Mouse (Mus musculus): Measurements from ENCODE around the gene Tepp. TPM values are rescaled to one million over a fixed set of nuclear protein-coding genes. Genes with fewer than 3 reads are reported as not detected.

Gene Tepp
- 4.0 TPM for polyA plus RNA-seq (2014; fragmentation: Illumina TruSeq; extraction: RNeasy Lipid Tissue Mini Kit (QIAGEN cat#74804); ENCODE audit: insufficient read depth, low read depth, low replicate concordance)

DNA sequence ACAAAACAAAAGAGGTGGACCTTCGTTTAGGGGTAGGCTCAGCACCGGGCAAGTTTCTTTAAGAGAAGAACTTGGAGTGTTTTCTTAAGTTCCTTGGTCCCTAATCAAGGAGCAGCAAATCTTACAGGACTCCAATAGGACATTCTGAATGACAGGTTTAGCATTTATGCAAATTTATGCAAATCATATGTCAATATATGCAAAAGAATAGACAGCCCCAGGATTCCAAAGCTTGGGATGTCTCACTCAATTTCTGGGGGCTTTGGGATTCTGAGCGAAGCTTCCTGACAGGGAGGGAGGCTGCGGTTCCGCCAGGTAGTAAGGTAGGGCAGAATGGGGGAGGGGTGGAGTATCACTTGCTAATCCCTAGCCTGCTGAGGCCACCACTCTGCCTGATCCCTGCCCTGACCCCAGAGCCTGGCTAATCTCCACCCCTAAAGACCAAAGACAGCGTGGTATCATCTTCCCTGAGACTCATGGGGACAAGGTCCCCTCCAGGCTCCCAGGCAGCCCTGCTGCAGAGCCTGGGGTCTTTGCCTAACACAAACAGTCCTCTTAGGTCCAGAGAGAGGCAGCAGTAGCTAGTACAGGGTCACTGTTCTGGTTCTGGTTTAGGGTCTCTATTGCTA, at the start of gene Tepp:
Gene Tepp (plus strand): TSS at position 225 of the 629 bp plus-strand sequence.

DNA sequence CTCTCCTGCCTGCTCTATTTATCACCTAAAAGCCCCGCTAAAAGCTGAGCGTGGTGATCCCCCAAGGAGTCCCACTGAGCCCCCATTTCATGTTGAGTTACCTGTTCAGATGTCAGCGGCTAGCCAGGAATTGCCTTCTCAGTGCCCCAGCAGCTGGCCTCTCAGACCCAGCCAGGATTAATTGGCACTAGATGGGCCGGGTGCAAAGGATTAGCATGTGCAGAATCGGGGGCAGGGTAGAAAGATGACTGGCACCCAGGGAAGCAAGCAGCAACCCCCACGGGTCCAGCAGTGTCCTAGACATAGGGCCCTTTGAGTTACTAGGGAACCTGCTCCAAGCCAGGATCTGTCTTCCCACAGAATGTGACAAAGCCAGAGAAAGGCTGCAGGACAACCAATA, 3.9 kb upstream of the Tepp start, which contains the start of gene Cngb1:
Gene Cngb1 (minus strand): TSS at position 155 of the 400 bp plus-strand sequence.

DNA sequence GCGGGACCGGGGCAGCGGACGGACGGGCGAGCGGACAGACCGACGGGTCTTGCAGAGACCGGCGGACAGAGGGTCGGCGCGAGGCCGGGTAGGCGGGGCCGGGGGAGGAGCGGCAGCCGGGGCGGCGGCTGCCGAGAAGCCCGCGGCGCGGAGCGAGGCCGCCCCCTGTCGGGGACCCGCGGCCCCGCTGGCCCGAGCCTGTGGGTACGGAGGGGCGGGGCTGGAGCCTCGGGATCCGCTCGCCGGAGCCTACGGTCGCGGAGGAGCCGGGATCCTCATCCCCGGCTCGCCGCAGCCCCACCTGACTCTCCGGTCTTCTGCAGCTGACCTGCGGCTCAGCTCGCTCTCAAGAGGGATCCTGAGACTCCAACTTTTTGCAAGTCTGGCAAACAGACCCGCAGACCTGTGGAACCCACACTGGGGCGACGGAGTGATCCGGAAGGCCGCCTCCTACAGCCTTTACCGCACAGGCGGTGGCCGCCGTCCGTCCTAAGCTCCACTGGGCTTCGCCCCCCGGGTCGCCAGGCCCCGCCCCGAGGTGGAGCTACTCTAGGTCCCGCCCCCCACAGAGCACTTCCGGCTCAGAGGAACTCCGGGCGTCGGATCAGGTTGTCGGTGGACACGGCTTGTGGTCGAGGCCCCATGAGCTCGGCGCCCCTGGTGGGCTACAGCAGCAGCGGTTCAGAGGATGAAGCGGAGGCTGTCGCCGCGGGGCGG, 21.5 kb downstream of the Tepp start, which contains the start of the genes Zfp319 and Usb1:
Gene Zfp319 (minus strand): TSS at position 231 of the 717 bp plus-strand sequence.
Gene Usb1 (plus strand): TSS at position 565 of the 717 bp plus-strand sequence.

DNA sequence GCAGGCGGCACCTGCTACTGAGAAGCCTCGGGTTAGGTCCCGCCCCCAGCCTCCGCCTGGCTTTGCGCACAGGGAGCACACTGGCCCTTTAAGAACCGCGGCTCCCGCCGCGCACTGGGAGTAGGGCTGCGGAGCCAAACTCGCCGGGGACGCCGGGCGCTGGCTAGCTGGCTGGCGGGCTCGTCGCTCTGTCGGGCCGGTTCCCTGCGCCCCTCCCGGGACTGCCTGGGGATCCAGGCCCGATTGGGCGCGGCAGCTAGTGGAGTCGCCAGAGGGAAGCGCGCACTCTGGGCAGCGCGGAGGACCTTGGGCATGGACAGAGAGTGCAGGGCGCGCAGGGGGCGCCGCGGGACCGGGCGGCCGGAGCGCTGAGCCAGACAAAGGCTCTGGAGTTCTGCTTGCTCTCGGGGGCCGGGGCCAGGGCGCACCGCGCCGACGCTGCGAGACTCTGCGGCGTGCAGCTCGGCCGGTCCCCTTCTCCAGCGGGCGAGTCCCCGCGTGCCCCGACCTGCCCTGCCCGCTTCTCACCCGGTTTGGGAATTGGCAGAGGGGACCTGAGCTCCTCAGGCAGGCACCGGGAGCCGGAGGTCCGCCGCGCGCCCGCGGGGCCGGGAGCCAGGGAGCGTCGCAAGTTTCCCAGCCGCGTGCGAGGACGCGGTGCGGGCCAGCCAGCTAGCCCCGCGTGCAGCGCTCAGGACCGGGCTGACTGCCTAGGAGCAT, 41.9 kb downstream of the Tepp start, which contains the start of gene Mmp15:
Gene Mmp15 (plus strand): TSS at position 118 of the 720 bp plus-strand sequence.

Other genes starting within 250 kb of the Tepp start
- gene Katnb1, start 229.4 kb upstream of the Tepp start, polyA plus RNA-seq (2014; fragmentation: Illumina TruSeq; extraction: RNeasy Lipid Tissue Mini Kit (QIAGEN cat#74804); ENCODE audit: insufficient read depth, low read depth, low replicate concordance), result 5.5 TPM
- 36.8 TPM for gene Kifc3, start 107.8 kb upstream of the Tepp start, polyA plus RNA-seq (2014; fragmentation: Illumina TruSeq; extraction: RNeasy Lipid Tissue Mini Kit (QIAGEN cat#74804); ENCODE audit: insufficient read depth, low read depth, low replicate concordance)
- 3.0 TPM for gene Cngb1, start 4.0 kb upstream of the Tepp start, polyA plus RNA-seq (2014; fragmentation: Illumina TruSeq; extraction: RNeasy Lipid Tissue Mini Kit (QIAGEN cat#74804); ENCODE audit: insufficient read depth, low read depth, low replicate concordance)
- 6.3 TPM for gene Zfp319, start 21.4 kb downstream of the Tepp start, polyA plus RNA-seq (2014; fragmentation: Illumina TruSeq; extraction: RNeasy Lipid Tissue Mini Kit (QIAGEN cat#74804); ENCODE audit: insufficient read depth, low read depth, low replicate concordance)
- 15.0 TPM for gene Usb1, start 21.7 kb downstream of the Tepp start, polyA plus RNA-seq (2014; fragmentation: Illumina TruSeq; extraction: RNeasy Lipid Tissue Mini Kit (QIAGEN cat#74804); ENCODE audit: insufficient read depth, low read depth, low replicate concordance)
- 29.7 TPM for gene Mmp15, start 41.7 kb downstream of the Tepp start, polyA plus RNA-seq (2014; fragmentation: Illumina TruSeq; extraction: RNeasy Lipid Tissue Mini Kit (QIAGEN cat#74804); ENCODE audit: insufficient read depth, low read depth, low replicate concordance)
- 47.1 TPM for gene Cfap20, start 124.3 kb downstream of the Tepp start, polyA plus RNA-seq (2014; fragmentation: Illumina TruSeq; extraction: RNeasy Lipid Tissue Mini Kit (QIAGEN cat#74804); ENCODE audit: insufficient read depth, low read depth, low replicate concordance)
- 19.6 TPM for gene Csnk2a2, start 179.5 kb downstream of the Tepp start, polyA plus RNA-seq (2014; fragmentation: Illumina TruSeq; extraction: RNeasy Lipid Tissue Mini Kit (QIAGEN cat#74804); ENCODE audit: insufficient read depth, low read depth, low replicate concordance)
- gene Ccdc113, start 223.5 kb downstream of the Tepp start, polyA plus RNA-seq (2014; fragmentation: Illumina TruSeq; extraction: RNeasy Lipid Tissue Mini Kit (QIAGEN cat#74804); ENCODE audit: insufficient read depth, low read depth, low replicate concordance), result 15.8 TPM

Data from lung, adult 10 weeks (tissue).